Comparison of ENCODE assay signal across 8 mouse cellular contexts in the genomic region with DNA sequence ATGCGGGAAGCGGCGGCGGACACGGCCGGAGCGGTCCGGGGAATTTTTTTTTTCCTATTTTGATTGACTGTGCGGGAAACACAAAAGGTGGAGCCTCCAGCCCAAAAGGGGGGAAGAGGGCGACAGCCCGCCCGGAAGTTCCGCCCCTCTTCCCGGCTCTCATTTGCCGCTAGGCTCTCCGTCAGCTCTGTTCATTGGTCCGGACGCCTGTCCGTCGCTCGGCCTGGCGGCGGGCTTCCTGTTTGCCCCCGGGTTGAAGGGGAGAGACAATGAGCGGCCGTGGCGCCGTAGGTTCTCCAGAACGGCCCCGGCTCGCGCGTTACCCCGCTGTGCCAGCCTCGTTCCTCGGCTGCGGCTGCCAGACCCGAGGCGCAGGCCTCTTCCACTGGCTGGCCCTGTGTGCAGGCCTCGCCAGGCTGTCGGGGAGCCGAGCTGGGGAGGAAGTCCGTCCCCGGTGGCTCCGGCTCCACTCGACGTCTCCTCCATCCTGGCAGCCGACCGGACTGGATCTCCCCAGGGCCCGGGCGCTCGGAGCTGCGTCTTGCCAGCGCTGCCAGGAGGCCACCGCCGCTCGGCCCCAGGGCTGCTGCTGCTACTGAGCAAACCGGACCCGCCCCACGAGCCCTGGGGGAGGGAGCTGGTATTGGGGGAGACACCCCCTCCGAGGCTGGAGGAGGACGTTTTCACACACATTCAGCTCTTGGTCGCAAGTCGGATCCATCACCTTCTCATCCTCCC. TPM values are rescaled to one million over a fixed set of nuclear protein-coding genes. Genes with fewer than 3 reads are reported as not detected.
DNase-seq lines count a peak whose midpoint lies in the region; ATAC-seq and TF ChIP-seq lines count a peak whose summit lies in the region.

A gene (minus strand): TSS at position 110 of the 738 bp plus-strand sequence.

- peak; percentile 94 for TF ChIP-seq POLR2A in testis, adult 2 months (IDR thresholded peaks at IDR 0.05; ENCODE audit: control insufficient read depth, low read depth, low read length)

- peaks cover 17% of the 10 kb centered on the region for H3K36me3 ChIP-seq in E14TG2a.4 (ENCODE audit: insufficient read depth, low read length)
- no peaks in the 10 kb centered on the region for H3K36me3 ChIP-seq in forebrain, embryonic 12.5 days (replicated peaks)
- H3K36me3 ChIP-seq in heart, postnatal 0 days (replicated peaks; ENCODE audit: control insufficient read depth, insufficient read depth, low read length), result 0 out of 2 replicates have a peak, but pooled peaks cover 6% of the 10 kb centered on the region
- H3K36me3 ChIP-seq in liver, embryonic 16.5 days (ENCODE audit: control insufficient read depth, insufficient read depth), result peaks cover 5% of the 10 kb centered on the region; the same call in 1 of the 2 replicates
- H3K36me3 ChIP-seq in neural tube, embryonic 13.5 days, result 0 out of 2 replicates have a peak, but pooled peaks cover 5% of the 10 kb centered on the region
- no peaks in the 10 kb centered on the region for H3K36me3 ChIP-seq in testis, adult 2 months (ENCODE audit: control insufficient read depth, insufficient read depth, low read length)

- H3K4me2 ChIP-seq in forebrain, embryonic 12.5 days, result peak within 1 kb of the TSS; percentile 67
- peak within 1 kb of the TSS; percentile 78 for H3K4me2 ChIP-seq in heart, postnatal 0 days (ENCODE audit: low read depth, low read length)
- H3K4me2 ChIP-seq in liver, embryonic 16.5 days (ENCODE audit: low read depth, low read length), result peak within 1 kb of the TSS; percentile 77
- peak within 1 kb of the TSS; percentile 64 for H3K4me2 ChIP-seq in neural tube, embryonic 13.5 days

- peak; percentile 94 for DNase-seq in c-Kit-positive CD71-positive TER-119-positive erythroid progenitor cells, embryonic 14.5 days (ENCODE audit: low spot score)
- peak; percentile 98 for DNase-seq in heart, postnatal 0 days (ENCODE audit: low spot score)
- peak; percentile 98 to 99 for DNase-seq in kidney, postnatal 4 days

- no peaks in the 10 kb centered on the region for H3K27me3 ChIP-seq in E14TG2a.4 (ENCODE audit: insufficient read depth, low read length)
- H3K27me3 ChIP-seq in forebrain, embryonic 12.5 days, result no peaks in the 10 kb centered on the region
- H3K27me3 ChIP-seq in heart, postnatal 0 days (ENCODE audit: control insufficient read depth, insufficient read depth, low read length), result no peaks in the 10 kb centered on the region
- H3K27me3 ChIP-seq in liver, embryonic 16.5 days (ENCODE audit: control insufficient read depth, insufficient read depth, low read depth, low read length), result no peaks in the 10 kb centered on the region
- H3K27me3 ChIP-seq in neural tube, embryonic 13.5 days, result no peaks in the 10 kb centered on the region
- no peaks in the 10 kb centered on the region for H3K27me3 ChIP-seq in testis, adult 2 months (ENCODE audit: control insufficient read depth, insufficient read depth, low read length)

- peak within 1 kb of the TSS; percentile 99 for H3K4me3 ChIP-seq in E14TG2a.4 (replicated peaks; ENCODE audit: low read length)
- peak within 1 kb of the TSS; percentile 99 for H3K4me3 ChIP-seq in forebrain, embryonic 12.5 days (replicated peaks)
- peak within 1 kb of the TSS; percentile 95 for H3K4me3 ChIP-seq in heart, postnatal 0 days (ENCODE audit: low read depth, low read length)
- H3K4me3 ChIP-seq in liver, embryonic 16.5 days (ENCODE audit: low read depth, low read length), result peak within 1 kb of the TSS; percentile 100
- H3K4me3 ChIP-seq in neural tube, embryonic 13.5 days, result peak within 1 kb of the TSS; percentile 100
- H3K4me3 ChIP-seq in testis, adult 2 months (ENCODE audit: control insufficient read depth, low read depth, low read length), result peak within 1 kb of the TSS; percentile 98

- under 1% methylated on average over 64 of the region's 64 CpGs for WGBS in forebrain, embryonic 12.5 days
- under 1% methylated on average over 62 of the region's 64 CpGs for WGBS in heart, postnatal 0 days
- under 1% methylated on average over 64 of the region's 64 CpGs for WGBS in liver, embryonic 16.5 days (ENCODE audit: insufficient replicate concordance)
- under 1% methylated on average over 63 of the region's 64 CpGs for WGBS in neural tube, embryonic 13.5 days

- TF ChIP-seq EP300 in heart, postnatal 0 days (IDR thresholded peaks at IDR 0.05; ENCODE audit: low read depth), result peak; percentile 53

- peak within 1 kb of the TSS; percentile 100 for H3K27ac ChIP-seq in forebrain, embryonic 12.5 days
- peak within 1 kb of the TSS; percentile 100 for H3K27ac ChIP-seq in heart, postnatal 0 days (ENCODE audit: low read depth)
- peak within 1 kb of the TSS; percentile 100 for H3K27ac ChIP-seq in liver, embryonic 16.5 days (ENCODE audit: low read length)
- peak within 1 kb of the TSS; percentile 100 for H3K27ac ChIP-seq in neural tube, embryonic 13.5 days (replicated peaks)
- H3K27ac ChIP-seq in testis, adult 2 months (ENCODE audit: control insufficient read depth, insufficient read depth, low read depth, low read length), result peak within 1 kb of the TSS; percentile 99

- TF ChIP-seq CTCF in E14TG2a.4 (conservative IDR thresholded peaks at IDR 0.05; ENCODE audit: low read length), result no peak
- TF ChIP-seq CTCF in heart, postnatal 0 days (IDR thresholded peaks at IDR 0.05; ENCODE audit: low read depth), result no peak
- TF ChIP-seq CTCF in testis, adult 2 months (IDR thresholded peaks at IDR 0.05; ENCODE audit: control insufficient read depth, insufficient read depth, insufficient replicate concordance, low read depth, low read length), result 0 out of 2 replicates have a peak, but pooled peaks have one; percentile 5

- H3K9me3 ChIP-seq in E14TG2a.4 (ENCODE audit: low read length), result no peaks in the 10 kb centered on the region
- no peaks in the 10 kb centered on the region for H3K9me3 ChIP-seq in forebrain, embryonic 12.5 days
- no peaks in the 10 kb centered on the region for H3K9me3 ChIP-seq in heart, postnatal 0 days (replicated peaks; ENCODE audit: control insufficient read depth, low read length)
- H3K9me3 ChIP-seq in liver, embryonic 16.5 days (replicated peaks; ENCODE audit: control insufficient read depth, low read length), result no peaks in the 10 kb centered on the region
- H3K9me3 ChIP-seq in neural tube, embryonic 13.5 days, result no peaks in the 10 kb centered on the region

- ATAC-seq in forebrain, embryonic 12.5 days (ENCODE audit: low FRiP score), result peak; percentile 89
- ATAC-seq in heart, postnatal 0 days (ENCODE audit: insufficient read depth, low read depth), result peak; percentile 85
- ATAC-seq in liver, embryonic 16.5 days (ENCODE audit: low read depth), result peak; percentile 75
- peak; percentile 93 for ATAC-seq in neural tube, embryonic 13.5 days (ENCODE audit: low read depth)

- H3K9ac ChIP-seq in forebrain, embryonic 12.5 days, result peak within 1 kb of the TSS; percentile 100
- peak within 1 kb of the TSS; percentile 99 for H3K9ac ChIP-seq in heart, postnatal 0 days (replicated peaks; ENCODE audit: low read depth, low read length)
- H3K9ac ChIP-seq in liver, embryonic 16.5 days (ENCODE audit: low read depth, low read length), result peak within 1 kb of the TSS; percentile 100
- H3K9ac ChIP-seq in neural tube, embryonic 13.5 days, result peak within 1 kb of the TSS; percentile 100

- peaks cover 64% of the 10 kb centered on the region for H3K4me1 ChIP-seq in E14TG2a.4 (replicated peaks; ENCODE audit: low read depth, low read length)
- H3K4me1 ChIP-seq in forebrain, embryonic 12.5 days, result peaks cover 24% of the 10 kb centered on the region
- H3K4me1 ChIP-seq in heart, postnatal 0 days (ENCODE audit: control insufficient read depth, insufficient read depth), result peaks cover 22% of the 10 kb centered on the region
- peaks cover 22% of the 10 kb centered on the region for H3K4me1 ChIP-seq in liver, embryonic 16.5 days (ENCODE audit: control insufficient read depth, low read depth, low read length)
- peaks cover 37% of the 10 kb centered on the region for H3K4me1 ChIP-seq in neural tube, embryonic 13.5 days (replicated peaks)
- H3K4me1 ChIP-seq in testis, adult 2 months (ENCODE audit: control insufficient read depth, insufficient read depth, low read length), result peaks cover 2% of the 10 kb centered on the region; the same call in 1 of the 2 replicates

RNA-seq across cellular contexts. Expression of the gene that starts here (rescaled TPM):
- polyA plus RNA-seq in forebrain, embryonic 12.5 days (2016; fragmentation: Nextera tagmentation; extraction: Ambion mirVana), result 77.9 and 81.8 TPM in 2 replicates
- 62.1 and 72.7 TPM in 2 replicates for total RNA-seq in heart, postnatal 0 days (2014; rRNA removed; ENCODE audit: low replicate concordance)
- 24.7 and 28.3 TPM in 2 replicates for polyA plus RNA-seq in heart, postnatal 0 days (2015; fragmentation: Nextera tagmentation; extraction: Ambion mirVana)
- 30.9 and 33.3 TPM in 2 replicates for polyA plus RNA-seq in liver, embryonic 16.5 days (2015; fragmentation: Nextera tagmentation; extraction: Ambion mirVana)
- polyA plus RNA-seq in neural tube, embryonic 13.5 days (2015; fragmentation: Nextera tagmentation; extraction: Ambion mirVana), result 39.7 and 45.1 TPM in 2 replicates
- polyA plus RNA-seq in testis, adult 2 months (2012; rRNA removed), result 8.7 and 8.9 TPM in 2 replicates

Comparison
In these comparisons a context has a peak if more than half of its experiments do, and no peak if none do; other contexts are left out.
1. Peak in every context shown above with its lines: DNase-seq, ATAC-seq, H3K4me3 ChIP-seq and H3K27ac ChIP-seq.